Comparison of ENCODE assay signal across 8 mouse cellular contexts in genomic region chr11:96875745-96876144, GRCm38 (mm10). TPM values are rescaled to one million over a fixed set of nuclear protein-coding genes. Genes with fewer than 3 reads are reported as not detected.
DNase-seq lines count a peak whose midpoint lies in the region; ATAC-seq and TF ChIP-seq lines count a peak whose summit lies in the region.

No protein-coding gene starts in this region.

- under 1% methylated on average over 35 of the region's 35 CpGs for WGBS in cerebellum, adult 2 months
- under 1% methylated on average over 31 of the region's 35 CpGs for WGBS in hindbrain, embryonic 11.5 days

- ATAC-seq in hindbrain, embryonic 11.5 days (ENCODE audit: low FRiP score), result peak; percentile 88

- DNase-seq in MN1 (ENCODE audit: low spot score), result peak; percentile 88
- DNase-seq in cerebellum, adult 2 months, result peak; percentile 67 to 72
- peak; percentile 82 for DNase-seq in forelimb bud, embryonic 11.5 days (ENCODE audit: low read depth, low spot score)
- DNase-seq in hindbrain, embryonic 11.5 days (ENCODE audit: low spot score), result peak; percentile 96
- peak; percentile 68 for DNase-seq in left cerebral cortex, adult 11 months (ENCODE audit: low spot score)
- peak; percentile 70 for DNase-seq in lung, postnatal 14 days
- DNase-seq in retina, postnatal 7 days (ENCODE audit: low read depth, low spot score), result peak; percentile 85
- DNase-seq in urinary bladder, postnatal 4 days (ENCODE audit: low spot score in 2 of 2), result peak; percentile 55 to 72

- H3K9ac ChIP-seq in hindbrain, embryonic 11.5 days (ENCODE audit: low read depth, low read length), result no peak overlapping the region; the same call in 1 of the 2 replicates

- TF ChIP-seq POLR2A in cerebellum, adult 2 months (IDR thresholded peaks at IDR 0.05; ENCODE audit: borderline replicate concordance, insufficient read depth, low read length), result no peak

- peak overlapping the region; percentile 26 for H3K4me2 ChIP-seq in hindbrain, embryonic 11.5 days (replicated peaks; ENCODE audit: low read depth, low read length)

- H3K4me3 ChIP-seq in cerebellum, adult 2 months (replicated peaks; ENCODE audit: insufficient read depth, low read depth, low read length), result peak overlapping the region; percentile 50
- H3K4me3 ChIP-seq in hindbrain, embryonic 11.5 days (ENCODE audit: low read depth, low read length), result no peak overlapping the region

- no peak overlapping the region for H3K27ac ChIP-seq in cerebellum, adult 2 months (ENCODE audit: insufficient read depth, low read length)
- H3K27ac ChIP-seq in hindbrain, embryonic 11.5 days (ENCODE audit: low read depth, low read length), result peak overlapping the region; percentile 100

- H3K27me3 ChIP-seq in cerebellum, adult 2 months (ENCODE audit: control insufficient read depth, insufficient read depth, low read length), result no peaks in the 10 kb centered on the region
- H3K27me3 ChIP-seq in hindbrain, embryonic 11.5 days (ENCODE audit: control insufficient read depth, insufficient read depth, low read length), result no peaks in the 10 kb centered on the region

- no peaks in the 10 kb centered on the region for H3K36me3 ChIP-seq in hindbrain, embryonic 11.5 days (ENCODE audit: control insufficient read depth, insufficient read depth, low read length)

- H3K4me1 ChIP-seq in cerebellum, adult 2 months (ENCODE audit: control insufficient read depth, insufficient read depth, low read length), result no peaks in the 10 kb centered on the region; the same call in 1 of the 2 replicates
- peaks cover 40% of the 10 kb centered on the region for H3K4me1 ChIP-seq in hindbrain, embryonic 11.5 days (replicated peaks; ENCODE audit: control insufficient read depth, insufficient read depth, low read length)

- H3K9me3 ChIP-seq in hindbrain, embryonic 11.5 days (ENCODE audit: control insufficient read depth, low read length), result no peaks in the 10 kb centered on the region

- TF ChIP-seq CTCF in cerebellum, adult 2 months (IDR thresholded peaks at IDR 0.05; ENCODE audit: borderline replicate concordance, insufficient read depth, low read depth, low read length), result no peak

RNA-seq across cellular contexts. Expression of gene Copz2, which starts 26.1 kb away (rescaled TPM):
- 9.5 and 10.9 TPM in 2 replicates for polyA plus RNA-seq in cerebellum, adult 2 months (2012; rRNA removed)
- 49.6 and 62.8 TPM in 2 replicates for polyA plus RNA-seq in hindbrain, embryonic 11.5 days (2014; fragmentation: Nextera tagmentation; extraction: Ambion mirVana)

RNA-seq across cellular contexts. Expression of gene Cdk5rap3, which starts 40.6 kb away (rescaled TPM):
- 40.7 and 41.2 TPM in 2 replicates for polyA plus RNA-seq in cerebellum, adult 2 months (2012; rRNA removed)
- 95.5 and 98.2 TPM in 2 replicates for polyA plus RNA-seq in hindbrain, embryonic 11.5 days (2014; fragmentation: Nextera tagmentation; extraction: Ambion mirVana)

RNA-seq across cellular contexts. Expression of gene Nfe2l1, which starts 46.0 kb away (rescaled TPM):
- 183 and 215 TPM in 2 replicates for polyA plus RNA-seq in cerebellum, adult 2 months (2012; rRNA removed)
- polyA plus RNA-seq in hindbrain, embryonic 11.5 days (2014; fragmentation: Nextera tagmentation; extraction: Ambion mirVana), result 27.9 and 35.2 TPM in 2 replicates

RNA-seq across cellular contexts. Expression of gene Prr15l, which starts 52.2 kb away (rescaled TPM):
- not detected in 2 replicates for polyA plus RNA-seq in cerebellum, adult 2 months (2012; rRNA removed)
- polyA plus RNA-seq in hindbrain, embryonic 11.5 days (2014; fragmentation: Nextera tagmentation; extraction: Ambion mirVana), result 0.82 and 1.1 TPM in 2 replicates
